Mouse (Mus musculus): ENCODE measurements around the gene Crygc.

- no peak for TF ChIP-seq POLR2A (IDR thresholded peaks at IDR 0.05; ENCODE audit: insufficient read depth, low read depth, low read length)
- TF ChIP-seq CTCF (IDR thresholded peaks at IDR 0.05), result no peak
- TF ChIP-seq EP300 (IDR thresholded peaks at IDR 0.05; ENCODE audit: insufficient read depth, low read depth, low read length), result no peak
Observed at GRCm38 (mm10) chr1:65052140-65052539, 21.3 kb downstream of the Crygc start.
